Mouse (Mus musculus): ENCODE measurements around the gene Cmtm5. TPM values are rescaled to one million over a fixed set of nuclear protein-coding genes. Genes with fewer than 3 reads are reported as not detected.
"Not testable (repeated sequence)": the region's sequence is repeated elsewhere in the genome, so short reads cannot be mapped to it uniquely, and the experiment has no call there.

Gene Cmtm5
- total and polyA plus RNA-seq, 3 experiments, result not detected

- TF ChIP-seq TAL1 (conservative IDR thresholded peaks at IDR 0.05; ENCODE audit: low read depth, low read length) (no peak), POLR2AphosphoS5 (IDR thresholded peaks at IDR 0.05; ENCODE audit: insufficient replicate concordance, low read depth, low read length) (no peak), GATA2 (IDR thresholded peaks at IDR 0.05; ENCODE audit: borderline replicate concordance, low read depth, low read length) (no peak), GATA1 (IDR thresholded peaks at IDR 0.05; ENCODE audit: borderline replicate concordance, low read length) (no peak), CTCF (IDR thresholded peaks at IDR 0.05; ENCODE audit: low read depth, low read length) (no peak)
- H3K27me3 ChIP-seq (ENCODE audit: insufficient read depth, low read length), result peaks cover 33% of the 10 kb centered on the region
- no peak within 1 kb of the TSS for H3K4me3 ChIP-seq (ENCODE audit: low read depth, low read length)
- ATAC-seq (ENCODE audit: extremely low read depth, insufficient number of reproducible peaks, low FRiP score, poor library complexity, severe bottlenecking) (no peak), DNase-seq (ENCODE audit: low spot score) (no peak)
- no peaks in the 10 kb centered on the region for H3K36me3 ChIP-seq (replicated peaks)
- H3K4me1 ChIP-seq (ENCODE audit: insufficient read depth, low read depth, low read length), result no peaks in the 10 kb centered on the region
- no peaks in the 10 kb centered on the region for H3K9me3 ChIP-seq (replicated peaks)
Measured at GRCm38 (mm10) chr14:54966320-54966977, 30.4 kb downstream of the Cmtm5 start, which contains the start of gene Myh6. Gene Myh6 (minus strand): TSS chr14:54966927.

- H3K36me3 ChIP-seq (replicated peaks), result no peaks in the 10 kb centered on the region
- no peak for DNase-seq (ENCODE audit: low spot score)
- H3K27me3 ChIP-seq (ENCODE audit: insufficient read depth, low read length), result peaks cover 36% of the 10 kb centered on the region
- TF ChIP-seq GATA1 (IDR thresholded peaks at IDR 0.05; ENCODE audit: borderline replicate concordance, low read length) (no peak), POLR2AphosphoS5 (IDR thresholded peaks at IDR 0.05; ENCODE audit: insufficient replicate concordance, low read depth, low read length) (no peak), CTCF (IDR thresholded peaks at IDR 0.05; ENCODE audit: low read depth, low read length) (no peak), TAL1 (conservative IDR thresholded peaks at IDR 0.05; ENCODE audit: low read depth, low read length) (no peak), GATA2 (IDR thresholded peaks at IDR 0.05; ENCODE audit: borderline replicate concordance, low read depth, low read length) (no peak)
- H3K4me3 ChIP-seq (ENCODE audit: low read depth, low read length), result no peak overlapping the region
- H3K4me1 ChIP-seq (ENCODE audit: insufficient read depth, low read depth, low read length), result no peaks in the 10 kb centered on the region
- ATAC-seq (ENCODE audit: extremely low read depth, insufficient number of reproducible peaks, low FRiP score, poor library complexity, severe bottlenecking), result no peak
- no peaks in the 10 kb centered on the region for H3K9me3 ChIP-seq (replicated peaks)
Measured at GRCm38 (mm10) chr14:54967874-54968273, 31.8 kb downstream of the Cmtm5 start.

GRCm38 (mm10) chr14:54968344-54968743, 32.3 kb downstream of the Cmtm5 start:
- Histone ChIP-seq H3K27me3 (ENCODE audit: insufficient read depth, low read length) (peaks cover 39% of the 10 kb centered on the region), H3K9me3 (replicated peaks) (no peaks in the 10 kb centered on the region), H3K4me3 (ENCODE audit: low read depth, low read length) (no peak overlapping the region), H3K4me1 (ENCODE audit: insufficient read depth, low read depth, low read length) (no peaks in the 10 kb centered on the region), H3K36me3 (replicated peaks) (no peaks in the 10 kb centered on the region)
- no peak for ATAC-seq (ENCODE audit: extremely low read depth, insufficient number of reproducible peaks, low FRiP score, poor library complexity, severe bottlenecking)
- TF ChIP-seq GATA1 (IDR thresholded peaks at IDR 0.05; ENCODE audit: borderline replicate concordance, low read length), result no peak
- no peak for TF ChIP-seq GATA2 (IDR thresholded peaks at IDR 0.05; ENCODE audit: borderline replicate concordance, low read depth, low read length)
- TF ChIP-seq TAL1 (conservative IDR thresholded peaks at IDR 0.05; ENCODE audit: low read depth, low read length), result no peak
- DNase-seq (ENCODE audit: low spot score), result no peak

GRCm38 (mm10) chr14:54972786-54973185, 36.7 kb downstream of the Cmtm5 start:
- not testable (repeated sequence) for H3K4me1 ChIP-seq (ENCODE audit: insufficient read depth, low read depth, low read length); H3K36me3 ChIP-seq (replicated peaks); H3K4me3 ChIP-seq (ENCODE audit: low read depth, low read length); H3K9me3 ChIP-seq (replicated peaks); ATAC-seq (ENCODE audit: extremely low read depth, insufficient number of reproducible peaks, low FRiP score, poor library complexity, severe bottlenecking); DNase-seq (ENCODE audit: low spot score)
- peaks cover 40% of the 10 kb centered on the region for H3K27me3 ChIP-seq (ENCODE audit: insufficient read depth, low read length)

- no peak for DNase-seq (ENCODE audit: low spot score)
- no peak for ATAC-seq (ENCODE audit: extremely low read depth, insufficient number of reproducible peaks, low FRiP score, poor library complexity, severe bottlenecking)
- no peak for TF ChIP-seq GATA1 (IDR thresholded peaks at IDR 0.05; ENCODE audit: borderline replicate concordance, low read length)
- TF ChIP-seq POLR2AphosphoS5 (IDR thresholded peaks at IDR 0.05; ENCODE audit: insufficient replicate concordance, low read depth, low read length), result no peak
- Histone ChIP-seq H3K4me3 (ENCODE audit: low read depth, low read length) (no peak overlapping the region), H3K4me1 (ENCODE audit: insufficient read depth, low read depth, low read length) (no peaks in the 10 kb centered on the region), H3K27me3 (ENCODE audit: insufficient read depth, low read length) (peaks cover 45% of the 10 kb centered on the region), H3K9me3 (replicated peaks) (no peaks in the 10 kb centered on the region), H3K36me3 (replicated peaks) (no peaks in the 10 kb centered on the region)
Measured at GRCm38 (mm10) chr14:54974068-54974791, 38.2 kb downstream of the Cmtm5 start.

GRCm38 (mm10) chr14:54976633-54977032, 40.6 kb downstream of the Cmtm5 start, which contains the start of gene Gm17428:
Gene Gm17428 (plus strand): TSS chr14:54976933.
- Histone ChIP-seq H3K4me3 (ENCODE audit: low read depth, low read length) (no peak within 1 kb of the TSS), H3K36me3 (replicated peaks) (no peaks in the 10 kb centered on the region), H3K4me1 (ENCODE audit: insufficient read depth, low read depth, low read length) (no peaks in the 10 kb centered on the region), H3K27me3 (ENCODE audit: insufficient read depth, low read length) (peaks cover 38% of the 10 kb centered on the region), H3K9me3 (replicated peaks) (no peaks in the 10 kb centered on the region)
- DNase-seq (ENCODE audit: low spot score) (no peak), ATAC-seq (ENCODE audit: extremely low read depth, insufficient number of reproducible peaks, low FRiP score, poor library complexity, severe bottlenecking) (no peak)
- no peak for TF ChIP-seq GATA1 (IDR thresholded peaks at IDR 0.05; ENCODE audit: borderline replicate concordance, low read length)
- TF ChIP-seq GATA2 (IDR thresholded peaks at IDR 0.05; ENCODE audit: borderline replicate concordance, low read depth, low read length), result no peak
- TF ChIP-seq POLR2AphosphoS5 (IDR thresholded peaks at IDR 0.05; ENCODE audit: insufficient replicate concordance, low read depth, low read length), result no peak
- TF ChIP-seq CTCF (IDR thresholded peaks at IDR 0.05; ENCODE audit: low read depth, low read length), result no peak
- TF ChIP-seq TAL1 (conservative IDR thresholded peaks at IDR 0.05; ENCODE audit: low read depth, low read length), result no peak
